Mouse (Mus musculus): ENCODE data around the gene Gsn. TPM values are rescaled to one million over a fixed set of nuclear protein-coding genes. Genes with fewer than 3 reads are reported as not detected.

The Gsn gene
- polyA plus RNA-seq, 2 experiments from 2014 or later, result 27.3 to 33.1 TPM

GRCm38 (mm10) chr2:35328064-35328792 is 72.0 kb downstream of the Gsn start:
- ATAC-seq, result no peak

- ATAC-seq, result no peak
These were observed 72.9 kb downstream of the Gsn start for GRCm38 (mm10) chr2:35329061-35329460.

GRCm38 (mm10) chr2:35331205-35331604 is 75.0 kb downstream of the Gsn start:
- ATAC-seq, result no peak

GRCm38 (mm10) chr2:35333670-35334069 is 77.5 kb downstream of the Gsn start:
- ATAC-seq, result no peak

- ATAC-seq, result no peak
These were observed 79.4 kb downstream of the Gsn start for GRCm38 (mm10) chr2:35335620-35336019.

- peak; percentile 98 for ATAC-seq
These were observed 80.5 kb downstream of the Gsn start, which contains the start of gene Stom for GRCm38 (mm10) chr2:35336388-35337280. Stom (minus strand) TSS chr2:35336976.

- ATAC-seq, result no peak
These were observed 81.2 kb downstream of the Gsn start for GRCm38 (mm10) chr2:35337419-35337818.

GRCm38 (mm10) chr2:35338036-35338435 is 81.9 kb downstream of the Gsn start:
- no peak for ATAC-seq

GRCm38 (mm10) chr2:35338707-35339106 is 82.5 kb downstream of the Gsn start:
- no peak for ATAC-seq

- ATAC-seq, result no peak
These were observed 86.4 kb downstream of the Gsn start for GRCm38 (mm10) chr2:35342605-35343004.

GRCm38 (mm10) chr2:35345984-35346383 is 89.8 kb downstream of the Gsn start:
- ATAC-seq, result no peak

GRCm38 (mm10) chr2:35349184-35349583 is 93.0 kb downstream of the Gsn start:
- ATAC-seq, result peak; percentile 62

Other genes with a start within 250 kb of the Gsn start
- under 1 TPM; 0.10 to 0.44 TPM for gene Hc, start 194.9 kb upstream of the Gsn start, polyA plus RNA-seq (2017; shearing (Covaris generic))
- under 1 TPM; 0.73 to 0.87 TPM for gene AI182371, start 154.8 kb upstream of the Gsn start, polyA plus RNA-seq (2017; shearing (Covaris generic))
- gene Cntrl, start 146.9 kb upstream of the Gsn start, polyA plus RNA-seq (2017; shearing (Covaris generic)), result 100 to 1,000 TPM; 161 to 175 TPM
- gene Rab14, start 55.3 kb upstream of the Gsn start, polyA plus RNA-seq (2017; shearing (Covaris generic)), result 100 to 1,000 TPM in 1 of 2 experiments, 10 to 100 TPM in 1; 86.1 to 124 TPM
- gene Stom, start 80.6 kb downstream of the Gsn start, polyA plus RNA-seq (2017; shearing (Covaris generic)), result 1 to 10 TPM; 2.6 to 3.6 TPM
- gene 4930568D16Rik, start 111.3 kb downstream of the Gsn start, polyA plus RNA-seq (2017; shearing (Covaris generic)), result not detected
- gene 4930402F06Rik, start 140.8 kb downstream of the Gsn start, polyA plus RNA-seq (2017; shearing (Covaris generic)), result not detected
- 10 to 100 TPM; 19.3 to 28.4 TPM for gene Ggta1, start 206.9 kb downstream of the Gsn start, polyA plus RNA-seq (2017; shearing (Covaris generic))

Measured in CD4-positive, CD25-positive, alpha-beta regulatory T cell, adult 4 months (primary cell).